Mouse (Mus musculus) limb, embryonic 11.5 days (tissue): ENCODE measurements around the gene Stt3b. TPM values are rescaled to one million over a fixed set of nuclear protein-coding genes. Genes with fewer than 3 reads are reported as not detected.

ENCODE experiments used
- ATAC-seq: fragments of 200-750 bp; cut with Nextera tagmentation; 2 replicates; pipeline ENCODE4 v1.8.0; 2017; ENCODE audit warnings: low read depth; ENCODE audit not compliant: insufficient number of reproducible peaks, low FRiP score, low TSS enrichment
- DNase-seq: peaks from one replicate; pipeline ENCODE4 v3.0.0-alpha.2; 2015; ENCODE audit warnings: low spot score
- H3K27ac ChIP-seq: fragments of 300-500 bp; sonication (generic); replicated peaks from 2 replicates; pipeline ENCODE4 v1.5.1; 2014; ENCODE audit warnings: low read depth, mild to moderate bottlenecking, low read length
- H3K27me3 ChIP-seq: fragments of 300-500 bp; sonication (generic); 2 replicates; pipeline ENCODE4 v1.6.1; 2014; ENCODE audit warnings: mild to moderate bottlenecking, low read length, mixed read lengths; ENCODE audit not compliant: control insufficient read depth, insufficient read depth
- H3K36me3 ChIP-seq: fragments of 300-500 bp; sonication (generic); 2 replicates; pipeline ENCODE4 v1.6.1; 2014; ENCODE audit warnings: mild to moderate bottlenecking, low read length, moderate library complexity, mixed read lengths; ENCODE audit not compliant: control insufficient read depth, insufficient read depth
- H3K4me1 ChIP-seq: fragments of 300-500 bp; sonication (generic); 2 replicates; pipeline ENCODE4 v1.6.1; 2014; ENCODE audit warnings: low read length, mixed read lengths; ENCODE audit not compliant: control insufficient read depth, insufficient read depth
- H3K4me2 ChIP-seq: fragments of 300-500 bp; sonication (generic); 2 replicates; pipeline ENCODE4 v1.6.1; 2014; ENCODE audit warnings: low read depth, mild to moderate bottlenecking, moderate library complexity; ENCODE audit not compliant: severe bottlenecking
- H3K4me3 ChIP-seq: fragments of 300-500 bp; sonication (generic); 2 replicates; pipeline ENCODE4 v1.5.1; 2014; ENCODE audit warnings: low read depth, low read length
- H3K9ac ChIP-seq: fragments of 300-500 bp; sonication (generic); 2 replicates; pipeline ENCODE4 v1.6.1; 2014; ENCODE audit warnings: mild to moderate bottlenecking, low read length
- H3K9me3 ChIP-seq: fragments of 300-500 bp; sonication (generic); 2 replicates; pipeline ENCODE4 v1.6.1; 2016; ENCODE audit warnings: low read length; ENCODE audit not compliant: control insufficient read depth
- WGBS: fragments of 180-500 bp; shearing (Covaris S2); extraction: QIAGEN DNeasy Blood & Tissue Kit; methylation state at CpG from one replicate; pipeline ENCODE4 v1.1.7; 2014; 5-methylcytosine and 5-hydroxymethylcytosine counted together
- polyA plus RNA-seq: library from polyadenylated mRNA; unstranded; fragments of >200 nt; fragmentation: Nextera tagmentation; extraction: Ambion mirVana; gene quantifications from 2 replicates; pipeline ENCODE4 v1.2.1, GENCODE M21; 2014

Gene Stt3b
- polyA plus RNA-seq, 1 experiment from 2014 or later, result 109 TPM

- Histone ChIP-seq H3K4me1 (no peaks in the 10 kb centered on the region), H3K36me3 (no peaks in the 10 kb centered on the region), H3K4me3 (no peak overlapping the region), H3K27me3 (no peaks in the 10 kb centered on the region), H3K9ac (no peak overlapping the region), H3K27ac (no peak overlapping the region), H3K4me2 (no peak overlapping the region), H3K9me3 (no peaks in the 10 kb centered on the region)
- WGBS, result 78% methylated on average over 3 of the region's 3 CpGs
- DNase-seq (no peak), ATAC-seq (no peak)
Measured at GRCm38 (mm10) chr9:115192890-115193289, 117.3 kb downstream of the Stt3b start.
